Mouse (Mus musculus) liver, embryonic 13.5 days (tissue): ENCODE data around the gene Tex2. TPM values are rescaled to one million over a fixed set of nuclear protein-coding genes. Genes with fewer than 3 reads are reported as not detected.

Experiments
- ATAC-seq: fragments of 200-750 bp; cut with Nextera tagmentation; 2 replicates; pipeline ENCODE4 v1.8.0; 2017; ENCODE audit warnings: low read depth, mild to moderate bottlenecking, moderate number of reproducible peaks, moderate library complexity
- DNase-seq: peaks from one replicate; pipeline ENCODE4 v3.0.0; 2022
- H3K27ac ChIP-seq: fragments of 300-500 bp; sonication (generic); 2 replicates; pipeline ENCODE4 v1.5.1; 2015; ENCODE audit warnings: moderate library complexity, mild to moderate bottlenecking, inconsistent platforms
- H3K27me3 ChIP-seq: fragments of 300-500 bp; sonication (generic); 2 replicates; pipeline ENCODE4 v1.6.1; 2015; ENCODE audit warnings: mild to moderate bottlenecking, inconsistent platforms
- H3K36me3 ChIP-seq: fragments of 300-500 bp; sonication (generic); 2 replicates; pipeline ENCODE4 v1.6.1; 2015; ENCODE audit warnings: mild to moderate bottlenecking, inconsistent platforms
- H3K4me1 ChIP-seq: fragments of 300-500 bp; sonication (generic); replicated peaks from 2 replicates; pipeline ENCODE4 v1.6.1; 2015; ENCODE audit warnings: inconsistent platforms
- H3K4me2 ChIP-seq: fragments of 300-500 bp; sonication (generic); 2 replicates; pipeline ENCODE4 v1.6.1; 2015; ENCODE audit warnings: inconsistent platforms, mild to moderate bottlenecking, moderate library complexity
- H3K4me3 ChIP-seq: fragments of 300-500 bp; sonication (generic); replicated peaks from 2 replicates; pipeline ENCODE4 v1.5.1; 2015; ENCODE audit warnings: mild to moderate bottlenecking, inconsistent platforms
- H3K9ac ChIP-seq: fragments of 300-500 bp; sonication (generic); 2 replicates; pipeline ENCODE4 v1.6.1; 2015; ENCODE audit warnings: mild to moderate bottlenecking, inconsistent platforms
- H3K9me3 ChIP-seq: fragments of 300-500 bp; sonication (generic); replicated peaks from 2 replicates; pipeline ENCODE4 v1.6.1; 2016; ENCODE audit warnings: inconsistent platforms
- WGBS: fragments of 180-500 bp; shearing (Covaris S2); methylation state at CpG from one replicate; pipeline ENCODE4 v1.1.7; 2015; ENCODE audit not compliant: insufficient replicate concordance; 5-methylcytosine and 5-hydroxymethylcytosine counted together
- polyA plus RNA-seq: library from polyadenylated mRNA; unstranded; fragments of >200 nt; fragmentation: Nextera tagmentation; extraction: Ambion mirVana; gene quantifications from 2 replicates; pipeline ENCODE4 v1.2.1, GENCODE M21; 2015

Gene Tex2
- polyA plus RNA-seq, 1 experiment from 2014 or later: 7.5 TPM

GRCm38 (mm10) chr11:106479619-106480529 lies 133.3 kb downstream of the Tex2 start:
- ATAC-seq (peak; percentile 26; the same call in 1 of the 2 replicates), DNase-seq (no peak)
- H3K36me3 ChIP-seq: no peaks in the 10 kb centered on the region
- no peaks in the 10 kb centered on the region for H3K27me3 ChIP-seq
- H3K4me3 ChIP-seq: no peak overlapping the region
- no peaks in the 10 kb centered on the region for H3K9me3 ChIP-seq
- no peak overlapping the region for H3K4me2 ChIP-seq
- 61% methylated on average over 9 of the region's 9 CpGs for WGBS
- no peak overlapping the region for H3K9ac ChIP-seq
- peaks cover 76% of the 10 kb centered on the region for H3K4me1 ChIP-seq
- peak overlapping the region; percentile 24; the same call in 1 of the 2 replicates for H3K27ac ChIP-seq

- no peaks in the 10 kb centered on the region for H3K36me3 ChIP-seq
- H3K27ac ChIP-seq: no peak overlapping the region
- no peak overlapping the region for H3K9ac ChIP-seq
- no peak overlapping the region for H3K4me3 ChIP-seq
- DNase-seq (no peak), ATAC-seq (no peak)
- H3K27me3 ChIP-seq: no peaks in the 10 kb centered on the region
- no peak overlapping the region for H3K4me2 ChIP-seq
- peaks cover 72% of the 10 kb centered on the region for H3K4me1 ChIP-seq
- no peaks in the 10 kb centered on the region for H3K9me3 ChIP-seq
- 70% methylated on average over 1 of the region's 1 CpGs for WGBS
Measured at GRCm38 (mm10) chr11:106478745-106479144, 134.5 kb downstream of the Tex2 start.

GRCm38 (mm10) chr11:106477505-106478160 lies 135.6 kb downstream of the Tex2 start:
- Histone ChIP-seq H3K36me3 (no peaks in the 10 kb centered on the region), H3K4me3 (no peak overlapping the region), H3K4me2 (no peak overlapping the region), H3K4me1 (peaks cover 66% of the 10 kb centered on the region), H3K27ac (no peak overlapping the region), H3K27me3 (no peaks in the 10 kb centered on the region), H3K9me3 (no peaks in the 10 kb centered on the region), H3K9ac (no peak overlapping the region)
- ATAC-seq (peak; percentile 58; the same call in 1 of the 2 replicates), DNase-seq (no peak)
- WGBS: 61% methylated on average over 4 of the region's 4 CpGs

GRCm38 (mm10) chr11:106475309-106475708 lies 137.9 kb downstream of the Tex2 start:
- Histone ChIP-seq H3K9ac (no peak overlapping the region), H3K27me3 (no peaks in the 10 kb centered on the region), H3K4me2 (no peak overlapping the region), H3K4me1 (peaks cover 70% of the 10 kb centered on the region), H3K27ac (no peak overlapping the region), H3K9me3 (no peaks in the 10 kb centered on the region), H3K4me3 (no peak overlapping the region), H3K36me3 (no peaks in the 10 kb centered on the region)
- no peak for ATAC-seq
- 24% methylated on average over 1 of the region's 1 CpGs for WGBS
- no peak for DNase-seq

- no peak overlapping the region for H3K4me3 ChIP-seq
- no peak overlapping the region for H3K9ac ChIP-seq
- 31% methylated on average over 1 of the region's 1 CpGs for WGBS
- H3K27ac ChIP-seq: peak overlapping the region; percentile 24; the same call in 1 of the 2 replicates
- H3K36me3 ChIP-seq: no peaks in the 10 kb centered on the region
- DNase-seq: no peak
- H3K4me1 ChIP-seq: peaks cover 59% of the 10 kb centered on the region
- no peaks in the 10 kb centered on the region for H3K9me3 ChIP-seq
- no peak overlapping the region for H3K4me2 ChIP-seq
- H3K27me3 ChIP-seq: no peaks in the 10 kb centered on the region
- ATAC-seq: peak; percentile 31; the same call in 1 of the 2 replicates
Measured at GRCm38 (mm10) chr11:106471629-106472028, 141.6 kb downstream of the Tex2 start.

- Histone ChIP-seq H3K9ac (no peak overlapping the region), H3K4me2 (no peak overlapping the region), H3K27me3 (no peaks in the 10 kb centered on the region), H3K4me3 (no peak overlapping the region), H3K27ac (0 out of 2 replicates have a peak overlapping the region, but pooled peaks have one; percentile 14), H3K4me1 (peaks cover 65% of the 10 kb centered on the region), H3K36me3 (no peaks in the 10 kb centered on the region), H3K9me3 (no peaks in the 10 kb centered on the region)
- ATAC-seq (peak; percentile 48; the same call in 1 of the 2 replicates), DNase-seq (no peak)
- 31% methylated on average over 1 of the region's 1 CpGs for WGBS
Measured at GRCm38 (mm10) chr11:106468509-106468908, 144.7 kb downstream of the Tex2 start.

GRCm38 (mm10) chr11:106465932-106466331 lies 147.3 kb downstream of the Tex2 start:
- no peak for ATAC-seq
- Histone ChIP-seq H3K36me3 (no peaks in the 10 kb centered on the region), H3K9me3 (no peaks in the 10 kb centered on the region)

GRCm38 (mm10) chr11:106465545-106465903 lies 147.7 kb downstream of the Tex2 start:
- H3K27ac ChIP-seq: no peak overlapping the region
- DNase-seq: no peak
- H3K9me3 ChIP-seq: no peaks in the 10 kb centered on the region
- H3K4me2 ChIP-seq: no peak overlapping the region
- ATAC-seq: no peak
- no peak overlapping the region for H3K4me3 ChIP-seq
- 86% methylated on average over 1 of the region's 1 CpGs for WGBS
- H3K9ac ChIP-seq: no peak overlapping the region
- no peaks in the 10 kb centered on the region for H3K27me3 ChIP-seq
- peaks cover 71% of the 10 kb centered on the region for H3K4me1 ChIP-seq
- H3K36me3 ChIP-seq: no peaks in the 10 kb centered on the region

More at GRCm38 (mm10) chr11:106465932-106466331, 147.3 kb downstream of the Tex2 start:
- Histone ChIP-seq H3K27me3 (no peaks in the 10 kb centered on the region), H3K4me2 (no peak overlapping the region), H3K9ac (no peak overlapping the region), H3K4me3 (no peak overlapping the region), H3K4me1 (peaks cover 71% of the 10 kb centered on the region), H3K27ac (no peak overlapping the region)
- WGBS: 85% methylated on average over 4 of the region's 4 CpGs
- DNase-seq: no peak

GRCm38 (mm10) chr11:106464681-106465544 lies 148.3 kb downstream of the Tex2 start:
- WGBS: 70% methylated on average over 4 of the region's 4 CpGs
- Histone ChIP-seq H3K9me3 (no peaks in the 10 kb centered on the region), H3K27ac (no peak overlapping the region), H3K4me3 (no peak overlapping the region), H3K27me3 (no peaks in the 10 kb centered on the region), H3K4me1 (peaks cover 73% of the 10 kb centered on the region), H3K4me2 (no peak overlapping the region), H3K36me3 (no peaks in the 10 kb centered on the region), H3K9ac (no peak overlapping the region)
- no peak for DNase-seq
- ATAC-seq: no peak

- 30% methylated on average over 5 of the region's 5 CpGs for WGBS
- no peak overlapping the region for H3K9ac ChIP-seq
- peaks cover 67% of the 10 kb centered on the region for H3K4me1 ChIP-seq
- ATAC-seq: no peak
- no peak overlapping the region for H3K4me3 ChIP-seq
- H3K27ac ChIP-seq: no peak overlapping the region
- H3K36me3 ChIP-seq: no peaks in the 10 kb centered on the region
- no peaks in the 10 kb centered on the region for H3K27me3 ChIP-seq
- H3K9me3 ChIP-seq: no peaks in the 10 kb centered on the region
- no peak for DNase-seq
- no peak overlapping the region for H3K4me2 ChIP-seq
Measured at GRCm38 (mm10) chr11:106463845-106464244, 149.4 kb downstream of the Tex2 start.

GRCm38 (mm10) chr11:106462309-106462708 lies 150.9 kb downstream of the Tex2 start:
- no peak overlapping the region for H3K27ac ChIP-seq
- H3K36me3 ChIP-seq: no peaks in the 10 kb centered on the region
- no peaks in the 10 kb centered on the region for H3K9me3 ChIP-seq
- H3K4me2 ChIP-seq: no peak overlapping the region
- no peak overlapping the region for H3K4me3 ChIP-seq
- DNase-seq: no peak
- no peak for ATAC-seq
- H3K9ac ChIP-seq: no peak overlapping the region
- 20% methylated on average over 3 of the region's 3 CpGs for WGBS
- peaks cover 60% of the 10 kb centered on the region for H3K4me1 ChIP-seq
- H3K27me3 ChIP-seq: no peaks in the 10 kb centered on the region
